Mouse (Mus musculus) neural tube, embryonic 10.5 days (tissue): ENCODE data around the gene Cops4.

Experiments
- DNase-seq: peaks from one replicate; pipeline ENCODE4 v3.0.0-alpha.2; 2017; ENCODE audit warnings: low spot score; ENCODE audit errors: extremely low spot score

Gene Cops4

GRCm38 (mm10) chr5:100578863-100579411, 60.8 kb downstream of the Cops4 start:
- no peak for DNase-seq

DNA sequence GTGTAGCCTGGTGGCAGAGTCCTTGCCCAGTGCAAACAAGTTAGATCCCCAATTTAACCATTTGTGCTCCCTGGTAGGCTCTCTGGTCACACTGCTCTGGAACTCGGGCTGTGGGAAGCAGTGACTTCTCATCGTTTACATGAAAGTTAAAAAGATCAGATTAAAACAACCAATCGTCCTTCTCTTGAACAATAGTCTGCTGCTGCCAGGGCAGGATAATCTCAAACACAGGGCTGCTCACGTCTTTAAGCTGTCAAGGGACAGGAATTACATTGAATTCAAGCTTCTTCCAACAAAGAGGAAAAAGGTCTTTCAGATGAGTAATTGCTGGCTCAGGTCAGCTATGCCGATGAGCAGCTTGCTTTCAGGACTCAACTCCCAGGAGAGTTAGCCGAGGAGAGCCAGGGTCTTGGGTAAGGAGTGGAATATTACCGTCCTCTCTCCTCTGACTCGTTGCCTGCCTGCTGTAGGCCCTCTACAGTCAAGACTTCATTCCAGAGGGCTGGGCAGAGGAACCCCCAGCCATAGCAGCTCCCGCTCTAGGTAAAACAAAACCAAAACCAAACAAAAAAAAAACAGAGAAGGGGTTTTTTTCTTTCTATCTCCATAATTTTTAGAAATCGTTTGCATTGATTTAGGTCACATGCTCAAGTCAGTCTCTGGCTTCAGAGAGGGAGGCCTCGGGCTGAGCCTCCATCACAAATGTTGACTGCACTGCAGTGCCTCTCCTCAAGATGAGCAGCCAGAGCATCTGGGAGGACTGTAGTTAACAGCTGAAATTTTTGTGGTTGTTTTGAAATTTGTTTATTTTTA, 63.7 kb downstream of the Cops4 start:
- no peak for DNase-seq

- DNase-seq: no peak
Measured at GRCm38 (mm10) chr5:100582435-100582826, 64.3 kb downstream of the Cops4 start.

DNA sequence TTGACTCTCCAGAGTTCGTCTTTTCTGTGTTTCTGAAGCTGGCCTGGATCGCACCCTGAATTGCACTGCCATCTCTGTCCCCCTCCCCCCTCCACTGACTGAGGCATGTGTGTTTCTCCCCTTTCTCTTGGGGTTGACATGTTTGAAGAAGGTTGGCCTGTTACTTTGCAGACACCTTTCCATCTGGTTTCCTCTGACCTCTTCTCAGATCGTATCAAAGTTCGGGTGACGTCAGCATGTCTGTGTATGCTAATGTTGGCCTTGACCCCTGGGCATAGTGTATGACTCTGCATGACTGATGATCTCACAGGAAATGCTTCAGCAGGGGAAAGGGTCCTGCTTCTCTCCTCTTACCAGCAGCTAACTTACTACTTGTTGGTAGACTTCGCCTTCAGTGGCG, 65.0 kb downstream of the Cops4 start:
- no peak for DNase-seq

- no peak for DNase-seq
Measured at GRCm38 (mm10) chr5:100585206-100585644, 67.1 kb downstream of the Cops4 start.

- DNase-seq: no peak
Measured at GRCm38 (mm10) chr5:100585657-100586056, 67.5 kb downstream of the Cops4 start.

DNA sequence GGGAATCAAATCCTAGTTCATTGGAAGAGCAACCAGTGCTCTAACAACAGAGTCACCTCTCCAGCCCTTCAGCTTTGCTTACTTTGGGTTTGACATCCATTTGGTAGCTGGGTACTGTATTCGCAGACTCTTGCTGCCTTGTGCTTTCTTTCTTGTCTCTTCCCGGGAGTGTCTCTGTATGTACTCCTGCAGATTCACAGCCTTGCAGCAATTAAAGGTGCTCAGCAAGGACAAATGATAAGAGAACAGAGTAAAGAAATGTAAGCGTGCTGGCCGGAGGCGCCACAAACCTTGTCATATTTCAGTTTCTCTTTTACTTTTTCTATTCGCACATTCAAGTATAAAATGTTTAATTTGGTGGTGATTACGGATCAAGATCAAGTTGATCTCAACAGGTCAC, 69.0 kb downstream of the Cops4 start:
- no peak for DNase-seq

DNA sequence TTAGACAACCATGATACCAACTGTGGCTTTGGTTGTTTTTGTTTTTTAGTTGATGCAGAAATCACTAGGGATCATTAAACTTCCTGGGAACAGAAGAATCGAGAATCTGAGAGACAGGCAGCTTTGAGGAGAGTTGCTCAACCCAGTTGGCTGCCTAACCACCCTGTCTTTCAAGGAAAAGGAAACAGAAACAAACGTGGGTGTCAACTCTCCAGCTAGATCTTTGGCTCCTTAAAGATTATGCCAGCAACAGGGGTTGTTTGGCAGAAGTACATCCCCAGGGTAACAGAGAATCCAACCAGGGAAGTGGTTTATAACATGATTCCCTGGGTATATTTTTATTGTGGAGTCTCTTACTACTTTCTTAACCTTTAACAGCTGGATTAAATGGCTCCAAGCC, 69.5 kb downstream of the Cops4 start:
- no peak for DNase-seq

- DNase-seq: no peak
Measured at GRCm38 (mm10) chr5:100590505-100590904, 72.4 kb downstream of the Cops4 start.

DNA sequence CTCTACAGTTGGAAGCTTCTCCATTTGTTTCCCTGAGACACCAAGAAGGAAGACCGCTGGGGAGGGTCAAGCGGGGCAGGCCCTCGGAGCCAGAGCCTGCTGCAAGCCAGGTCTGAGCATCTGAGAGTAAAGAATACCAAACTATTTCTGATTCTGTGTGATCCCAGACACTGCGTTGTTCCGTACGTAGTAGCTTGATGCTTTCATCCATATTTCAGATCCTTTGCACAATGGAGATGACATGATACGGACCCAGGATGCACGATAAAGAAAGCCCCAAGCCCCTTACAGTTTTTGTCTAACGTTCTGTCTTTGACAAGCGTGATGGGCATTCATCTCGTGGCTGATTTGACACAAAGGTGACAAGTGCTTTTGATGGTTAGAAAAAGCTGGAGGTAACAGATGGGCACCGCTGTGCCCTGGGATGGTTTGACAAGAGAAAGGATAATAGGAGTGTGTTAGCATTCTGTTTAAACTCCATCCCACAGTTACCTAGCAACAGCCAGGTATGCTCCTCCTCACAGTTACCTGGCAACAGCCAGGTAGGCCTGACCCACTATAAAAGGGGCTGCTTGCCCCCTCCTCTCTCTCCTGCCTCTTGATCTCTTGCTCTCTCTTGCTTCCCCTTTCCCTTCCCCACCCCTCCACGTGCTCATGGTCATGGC, 76.8 kb downstream of the Cops4 start:
- DNase-seq: no peak

- DNase-seq: no peak
Measured at GRCm38 (mm10) chr5:100595999-100596398, 77.9 kb downstream of the Cops4 start.
